Mouse (Mus musculus) olfactory bulb, adult 2 months (tissue): ENCODE measurements around the gene Clk2.

Experiments used
- CTCF ChIP-seq: fragments of 200-500 bp; IDR thresholded peaks from 2 replicates; pipeline ENCODE4 v1.5.1; 2012; ENCODE audit warnings: low read depth, mild to moderate bottlenecking, low read length, moderate library complexity; ENCODE audit not compliant: insufficient read depth
- POLR2A ChIP-seq: fragments of 200-500 bp; IDR thresholded peaks from 2 replicates; pipeline ENCODE4 v1.6.1; 2012; ENCODE audit warnings: mild to moderate bottlenecking, low read depth, low read length, moderate library complexity; ENCODE audit not compliant: insufficient read depth

DNA sequence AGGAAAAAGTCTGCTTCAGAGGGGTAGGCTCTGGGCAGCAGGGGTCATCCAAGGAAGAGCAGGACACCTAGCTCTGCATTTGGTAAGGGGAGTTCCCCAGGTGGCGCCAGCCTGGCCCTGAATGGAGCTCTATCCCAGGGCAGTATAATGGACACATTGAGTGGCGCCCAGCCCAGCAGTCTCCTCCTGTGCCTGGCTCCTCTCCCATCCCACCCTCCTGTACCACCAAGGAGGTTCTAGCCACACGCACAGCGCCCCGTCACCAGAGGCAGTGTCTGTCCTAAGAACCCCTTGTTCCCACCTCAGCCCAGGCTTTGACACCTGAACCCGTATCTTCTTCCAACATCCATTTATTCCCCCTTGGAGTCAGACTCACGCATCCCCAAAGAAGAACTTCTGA, 45.1 kb downstream of the Clk2 start:
- TF ChIP-seq CTCF (no peak), POLR2A (no peak)
